Mouse (Mus musculus) liver, adult 2 months (tissue): ENCODE results near the gene Casp9. TPM values are rescaled to one million over a fixed set of nuclear protein-coding genes. Genes with fewer than 3 reads are reported as not detected.
"Not testable (repeated sequence)": the region's sequence is repeated elsewhere in the genome, so short reads cannot be mapped to it uniquely, and the experiment has no call there.

ENCODE experiments used
- DNase-seq: peaks from one replicate; pipeline ENCODE4 v3.0.0-alpha.2; 2011; ENCODE audit warnings: low read depth, low spot score; ENCODE audit errors: extremely low read depth
- H3K27ac ChIP-seq: fragments of 200-500 bp; replicated peaks from 2 replicates; pipeline ENCODE4 v1.5.1; 2012; ENCODE audit warnings: low read depth, mild to moderate bottlenecking, control low read depth, inconsistent platforms, low read length; ENCODE audit not compliant: insufficient read depth
- H3K27me3 ChIP-seq: fragments of 200-500 bp; 2 replicates; pipeline ENCODE4 v1.6.1; 2012; ENCODE audit warnings: mild to moderate bottlenecking, moderate library complexity, low read length, inconsistent platforms; ENCODE audit not compliant: control insufficient read depth, insufficient read depth
- H3K36me3 ChIP-seq: fragments of 200-500 bp; 2 replicates; pipeline ENCODE4 v1.6.1; 2012; ENCODE audit warnings: low read length, inconsistent platforms; ENCODE audit not compliant: control insufficient read depth, insufficient read depth
- H3K4me1 ChIP-seq: fragments of 200-500 bp; 2 replicates; pipeline ENCODE4 v1.6.1; 2011; ENCODE audit warnings: low read length; ENCODE audit not compliant: control insufficient read depth, insufficient read depth
- H3K4me3 ChIP-seq: fragments of 200-500 bp; 2 replicates; pipeline ENCODE4 v1.5.1; 2011; ENCODE audit warnings: low read depth, mild to moderate bottlenecking, control low read depth, low read length, moderate library complexity; ENCODE audit not compliant: insufficient read depth
- H3K79me2 ChIP-seq: fragments of 200-500 bp; 2 replicates; pipeline ENCODE4 v1.6.1; 2012; ENCODE audit warnings: inconsistent platforms, mild to moderate bottlenecking, low read length, moderate library complexity; ENCODE audit not compliant: control insufficient read depth, insufficient read depth
- H3K9ac ChIP-seq: fragments of 200-500 bp; 2 replicates; pipeline ENCODE4 v1.6.1; 2012; ENCODE audit warnings: low read depth, mild to moderate bottlenecking, control low read depth, inconsistent platforms, low read length
- CTCF ChIP-seq: fragments of 200-500 bp; IDR thresholded peaks from 2 replicates; pipeline ENCODE4 v1.5.1; 2011; ENCODE audit warnings: low read depth, low read length, control low read depth
- POLR2A ChIP-seq: fragments of 200-500 bp; IDR thresholded peaks from 2 replicates; pipeline ENCODE4 v1.6.1; 2011; ENCODE audit warnings: low read length, control low read depth; ENCODE audit not compliant: insufficient read depth; ENCODE audit errors: extremely low read depth
- WGBS: fragments of 180-500 bp; shearing (Covaris S2); methylation state at CpG from one replicate; pipeline ENCODE4 v1.1.7; 2018; 5-methylcytosine and 5-hydroxymethylcytosine counted together
- polyA plus RNA-seq: library from polyadenylated mRNA; depleted of rRNA; stranded (reverse); fragments of >200 nt; gene quantifications from 2 replicates; pipeline ENCODE4 v1.2.3, GENCODE M21; 2012
- total RNA-seq: library from RNA; depleted of rRNA; stranded (reverse); fragments of >200 nt; gene quantifications from 2 replicates; pipeline ENCODE4 v1.2.3, GENCODE M21; 2014

The Casp9 gene
- total and polyA plus RNA-seq, 2 experiments, result 8.4 to 10.9 TPM

DNA sequence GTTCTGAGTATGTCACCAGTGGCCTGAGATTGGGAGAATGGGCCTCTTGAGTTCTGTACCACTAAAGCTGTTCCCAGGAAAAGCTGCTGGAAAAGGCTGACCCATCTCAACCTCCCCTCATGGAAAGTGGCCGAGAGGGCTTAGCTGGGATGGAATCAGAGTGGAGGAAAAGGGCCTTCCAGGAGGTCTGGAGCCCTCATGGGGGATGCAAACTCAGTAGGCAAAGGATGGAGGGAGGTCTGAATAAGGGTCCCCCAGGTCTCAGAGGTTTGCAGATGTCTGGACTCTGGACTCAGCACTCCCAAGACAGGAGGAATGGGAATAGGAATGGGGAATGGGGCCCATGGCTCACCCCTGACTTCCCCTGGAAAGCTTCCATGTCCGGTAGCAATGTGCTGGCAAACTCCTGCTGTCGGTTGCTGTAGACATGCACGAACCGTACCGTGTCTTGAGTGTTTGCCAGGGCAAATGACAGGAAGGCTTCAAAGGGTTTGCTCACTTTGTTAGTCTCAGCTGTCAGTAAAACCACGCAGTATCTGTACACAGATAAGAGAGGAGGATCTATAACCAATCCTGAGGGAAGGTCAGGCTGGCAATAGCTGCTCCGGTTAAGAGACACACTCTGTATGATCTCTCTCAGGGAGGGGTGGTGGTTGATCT is 23.8 kb upstream of the Casp9 start:
- Histone ChIP-seq H3K36me3 (peaks cover 27% of the 10 kb centered on the region), H3K9ac (no peak overlapping the region), H3K4me1 (0 out of 2 replicates have a peak, but pooled peaks cover 2% of the 10 kb centered on the region), H3K4me3 (no peak overlapping the region), H3K27ac (no peak overlapping the region), H3K79me2 (no peaks in the 10 kb centered on the region), H3K27me3 (no peaks in the 10 kb centered on the region)
- no peak for DNase-seq
- WGBS, result 32% methylated on average over 8 of the region's 8 CpGs
- TF ChIP-seq POLR2A (no peak), CTCF (no peak)

DNA sequence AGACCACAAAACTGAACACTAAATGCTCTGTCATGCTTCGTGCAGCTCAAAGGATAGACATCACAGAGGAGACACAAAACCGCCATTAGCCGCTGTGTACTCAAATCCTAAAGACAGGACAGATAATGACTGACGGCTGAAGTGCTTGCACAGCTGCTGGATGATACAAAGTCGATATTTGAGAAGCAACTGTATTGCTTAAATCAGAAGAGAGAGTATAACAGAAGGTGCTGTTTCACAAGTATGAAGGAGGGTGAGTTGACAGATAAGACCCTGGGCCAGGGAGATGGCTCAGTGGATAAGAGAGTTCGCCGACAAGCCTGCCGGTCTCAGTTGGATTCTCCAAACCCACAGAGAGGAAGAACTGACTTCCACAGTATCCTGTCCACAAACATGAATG is 21.6 kb upstream of the Casp9 start:
- no peak overlapping the region for H3K9ac ChIP-seq
- 95% methylated on average over 8 of the region's 8 CpGs for WGBS
- no peak overlapping the region for H3K4me3 ChIP-seq
- TF ChIP-seq POLR2A (no peak), CTCF (no peak)
- H3K27me3 ChIP-seq, result no peaks in the 10 kb centered on the region
- no peak for DNase-seq
- no peaks in the 10 kb centered on the region for H3K4me1 ChIP-seq
- H3K36me3 ChIP-seq, result peaks cover 43% of the 10 kb centered on the region
- no peak overlapping the region for H3K27ac ChIP-seq
- no peaks in the 10 kb centered on the region for H3K79me2 ChIP-seq

DNA sequence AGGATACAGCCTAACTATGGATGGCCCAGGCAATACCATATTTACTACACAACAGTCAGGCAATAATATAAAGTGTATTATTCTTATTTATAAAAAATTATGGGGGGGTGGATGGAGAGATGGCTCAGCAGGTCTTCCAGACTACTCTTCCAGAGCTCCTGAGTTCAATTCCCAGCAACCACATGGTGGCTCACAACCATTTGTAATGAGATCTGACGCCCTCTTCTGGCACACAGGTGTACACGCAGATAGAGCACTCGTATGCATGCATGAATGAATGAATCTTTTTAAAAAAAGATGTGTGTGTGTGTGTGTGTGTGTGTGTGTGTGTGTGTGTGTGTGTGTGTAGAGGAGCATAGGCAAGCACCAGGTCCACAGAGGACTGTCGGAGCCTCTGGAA is 20.4 kb upstream of the Casp9 start:
- peaks cover 44% of the 10 kb centered on the region for H3K36me3 ChIP-seq
- H3K4me1 ChIP-seq, H3K79me2 ChIP-seq, H3K9ac ChIP-seq, H3K27ac ChIP-seq, H3K27me3 ChIP-seq, DNase-seq, H3K4me3 ChIP-seq: not testable (repeated sequence)
- 96% methylated on average over 4 of the region's 4 CpGs for WGBS

DNA sequence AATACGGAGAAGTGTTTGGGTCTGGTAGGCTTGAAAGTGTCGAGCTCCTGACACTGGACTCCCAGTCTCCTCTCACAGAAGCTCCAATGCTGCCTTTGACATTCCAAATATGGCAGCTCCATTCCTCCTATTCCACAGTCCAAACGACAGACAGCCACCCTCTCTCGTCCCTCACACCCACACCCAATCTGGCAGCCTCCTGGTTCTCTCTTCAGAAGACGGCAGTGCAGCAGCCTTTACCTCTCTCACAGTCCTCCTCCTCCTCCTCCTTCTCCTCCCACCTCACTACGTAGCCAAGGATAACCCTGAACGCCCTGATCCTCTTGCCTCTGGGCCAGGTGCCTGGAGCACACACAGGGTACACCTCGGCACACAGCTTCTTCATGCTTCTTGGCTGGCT is 13.6 kb upstream of the Casp9 start:
- no peak overlapping the region for H3K9ac ChIP-seq
- 95% methylated on average over 8 of the region's 8 CpGs for WGBS
- no peaks in the 10 kb centered on the region for H3K4me1 ChIP-seq
- H3K79me2 ChIP-seq, result no peaks in the 10 kb centered on the region
- no peak overlapping the region for H3K4me3 ChIP-seq
- no peak for DNase-seq
- no peak overlapping the region for H3K27ac ChIP-seq
- no peaks in the 10 kb centered on the region for H3K27me3 ChIP-seq
- TF ChIP-seq CTCF (no peak), POLR2A (no peak)
- H3K36me3 ChIP-seq, result peaks cover 26% of the 10 kb centered on the region

DNA sequence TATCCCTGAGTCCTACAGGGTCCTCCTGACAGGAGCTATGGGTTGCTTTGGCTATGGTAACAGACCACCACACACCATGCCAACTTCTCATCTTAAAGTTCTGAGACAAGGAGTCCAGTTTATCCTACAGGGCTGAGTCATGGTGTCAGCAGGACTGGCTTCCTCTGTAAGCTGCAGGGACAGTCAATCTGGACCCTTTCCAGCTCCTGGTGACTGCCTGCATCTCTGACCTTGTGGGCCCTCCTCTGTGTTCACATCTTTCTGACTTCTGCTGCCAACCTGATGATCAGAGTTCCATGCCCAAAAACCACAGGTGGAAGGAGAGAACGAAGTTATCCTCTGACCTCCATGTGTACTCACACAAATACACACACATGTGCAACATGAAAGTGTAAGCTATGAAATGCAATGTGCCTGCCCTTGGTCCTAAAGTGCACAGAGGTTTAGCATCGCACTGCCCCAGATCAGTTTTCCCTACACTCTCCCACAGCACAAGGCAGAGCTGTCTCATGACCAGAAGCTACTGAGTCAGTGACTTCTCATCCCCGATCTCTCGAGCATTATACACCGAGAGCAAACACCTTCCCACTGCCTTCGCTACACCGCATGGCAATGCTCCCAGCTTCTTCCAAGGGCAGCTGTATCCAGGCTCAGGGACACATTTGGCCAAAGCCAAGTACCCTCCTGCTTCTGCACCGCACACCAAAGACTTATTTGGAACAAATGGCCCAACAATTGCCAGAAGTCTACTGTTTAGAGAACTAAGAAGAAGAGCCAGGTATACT is 12.0 kb upstream of the Casp9 start:
- WGBS, result 90% methylated on average over 8 of the region's 8 CpGs
- Histone ChIP-seq H3K4me3 (no peak overlapping the region), H3K9ac (no peak overlapping the region), H3K79me2 (peaks cover 2% of the 10 kb centered on the region; the same call in 1 of the 2 replicates), H3K27me3 (no peaks in the 10 kb centered on the region), H3K4me1 (no peaks in the 10 kb centered on the region), H3K36me3 (peaks cover 15% of the 10 kb centered on the region), H3K27ac (no peak overlapping the region)
- DNase-seq, result no peak
- no peak for TF ChIP-seq CTCF
- no peak for TF ChIP-seq POLR2A

DNA sequence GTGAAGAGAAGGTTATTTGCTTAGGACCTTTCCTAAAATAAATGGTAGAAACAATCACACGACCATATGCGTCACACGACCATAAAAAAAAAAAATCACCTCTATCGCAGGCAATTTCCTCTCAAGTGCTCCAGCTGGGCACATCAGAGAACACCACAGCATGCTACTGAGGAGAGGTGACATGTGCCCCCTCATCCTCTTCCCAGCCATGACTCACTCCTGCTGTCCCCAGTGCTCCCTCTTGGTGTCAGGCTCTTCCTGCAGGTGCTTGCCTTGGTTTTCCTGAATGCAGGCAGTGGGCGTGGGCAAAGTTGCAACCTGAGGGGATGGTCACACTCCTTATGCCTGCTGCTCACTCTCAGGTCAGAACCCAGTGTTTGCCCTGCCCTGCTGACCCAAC is 8.6 kb upstream of the Casp9 start:
- Histone ChIP-seq H3K4me1 (peaks cover 3% of the 10 kb centered on the region; the same call in 1 of the 2 replicates), H3K9ac (no peak overlapping the region), H3K36me3 (peaks cover 10% of the 10 kb centered on the region; the same call in 1 of the 2 replicates), H3K27ac (no peak overlapping the region), H3K79me2 (peaks cover 2% of the 10 kb centered on the region; the same call in 1 of the 2 replicates), H3K4me3 (no peak overlapping the region), H3K27me3 (no peaks in the 10 kb centered on the region)
- TF ChIP-seq POLR2A, result no peak
- no peak for TF ChIP-seq CTCF
- WGBS, result 90% methylated on average over 5 of the region's 5 CpGs
- DNase-seq, result no peak
